Mouse (Mus musculus): ENCODE results near the gene Gm19410.

The Gm19410 gene

GRCm38 (mm10) chr8:35765499-35766193 lies at the start of gene Gm19410:
Gene Gm19410, plus strand, starts transcription at chr8:35765790.
- DNase-seq (ENCODE audit: low read depth): no peak

GRCm38 (mm10) chr8:35730776-35731175 lies 34.8 kb upstream of the Gm19410 start:
- DNase-seq (ENCODE audit: low read depth): no peak

- no peak for DNase-seq (ENCODE audit: low read depth)
Observed at GRCm38 (mm10) chr8:35735438-35735837, 30.2 kb upstream of the Gm19410 start.

- DNase-seq (ENCODE audit: low read depth): no peak
Observed at GRCm38 (mm10) chr8:35756202-35756601, 9.4 kb upstream of the Gm19410 start.

GRCm38 (mm10) chr8:35765020-35765419 lies 570 bp upstream of the Gm19410 start:
- DNase-seq (ENCODE audit: low read depth): no peak

GRCm38 (mm10) chr8:35773508-35773907 lies 7.9 kb downstream of the Gm19410 start:
- DNase-seq (ENCODE audit: low read depth): no peak

Measured in naive thymus-derived CD4-positive, alpha-beta T cell, adult 2 months (primary cell).